Mouse (Mus musculus): ENCODE data around the gene Cadm2.

The Cadm2 gene

DNA sequence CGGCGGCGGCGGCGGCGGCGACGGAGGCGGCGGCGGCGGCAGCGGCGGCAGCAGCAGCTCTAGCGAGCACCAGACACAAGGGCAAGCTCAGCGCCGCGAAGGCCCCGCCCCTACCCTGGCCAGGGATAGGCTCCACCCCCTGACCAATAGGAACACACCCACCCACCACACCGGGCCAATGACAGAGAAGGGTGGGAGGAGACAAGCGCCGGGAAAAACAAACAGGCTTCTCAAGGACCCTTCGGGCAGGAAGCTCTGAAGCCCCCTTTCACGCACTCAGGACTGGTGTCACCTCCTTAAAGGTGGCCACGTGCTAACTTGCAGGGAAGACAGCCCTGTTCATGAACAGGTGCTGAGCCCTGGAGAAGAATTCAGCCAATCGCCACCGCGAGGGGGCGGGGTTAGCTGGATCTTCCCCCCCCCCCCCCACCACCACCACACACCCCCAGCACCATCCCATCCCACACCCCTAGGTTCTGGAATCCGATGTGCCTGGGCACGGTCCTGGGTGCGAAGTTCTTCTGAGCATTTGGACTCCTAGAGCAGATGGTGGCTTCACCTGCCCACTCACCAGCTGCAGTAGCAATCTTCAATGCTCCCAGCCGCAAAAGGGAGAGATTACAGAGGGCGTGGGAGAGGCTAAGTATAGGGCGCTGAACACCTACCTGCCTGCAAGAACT lies at the start of gene Cadm2:
Cadm2 (minus strand) TSS at position 83 of the 680 bp plus-strand sequence.
- DNase-seq (ENCODE audit: low spot score in 2 of 2) = peak; percentile 83 to 86

DNA sequence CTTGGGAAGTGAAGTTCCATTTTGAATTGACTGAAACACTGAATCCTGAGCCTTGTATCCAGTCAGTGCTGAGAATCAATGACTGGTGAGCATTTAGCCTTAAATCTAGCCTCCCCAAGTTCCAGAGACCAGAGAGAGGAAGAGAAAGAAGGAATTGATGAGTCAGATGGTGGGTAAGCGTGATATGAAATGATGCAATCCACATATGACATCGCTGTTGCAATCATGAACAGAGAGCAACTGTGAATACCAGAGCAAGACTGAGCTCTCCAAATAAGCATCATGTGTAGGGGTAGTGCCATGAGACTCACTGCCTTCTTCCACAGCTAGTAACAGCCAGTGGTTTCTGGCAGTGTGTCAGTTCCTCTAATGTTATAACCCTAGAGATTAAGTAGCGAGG lies 26.2 kb upstream of the Cadm2 start:
- DNase-seq (ENCODE audit: low spot score in 2 of 2) = no peak

DNA sequence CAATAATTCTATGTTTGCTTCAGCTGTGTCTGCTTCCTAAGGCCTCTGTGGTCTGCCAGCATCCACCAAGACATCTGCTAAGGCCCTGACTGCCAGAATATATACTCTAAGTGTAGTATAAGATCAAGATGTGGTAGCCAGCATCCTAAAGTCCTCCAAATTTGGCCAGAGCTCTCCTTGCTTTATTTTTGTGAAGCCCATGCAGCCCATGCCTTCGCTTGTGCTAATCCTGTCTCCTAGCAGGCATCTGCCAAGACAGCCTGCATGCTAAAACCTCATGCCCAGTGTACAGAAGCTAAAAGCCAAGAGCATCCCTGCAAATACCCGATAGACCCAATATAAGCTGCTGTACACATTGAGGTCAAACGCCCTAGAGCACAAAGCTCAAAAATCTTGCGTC lies 22.9 kb upstream of the Cadm2 start:
- DNase-seq (ENCODE audit: low spot score in 2 of 2) = no peak

DNA sequence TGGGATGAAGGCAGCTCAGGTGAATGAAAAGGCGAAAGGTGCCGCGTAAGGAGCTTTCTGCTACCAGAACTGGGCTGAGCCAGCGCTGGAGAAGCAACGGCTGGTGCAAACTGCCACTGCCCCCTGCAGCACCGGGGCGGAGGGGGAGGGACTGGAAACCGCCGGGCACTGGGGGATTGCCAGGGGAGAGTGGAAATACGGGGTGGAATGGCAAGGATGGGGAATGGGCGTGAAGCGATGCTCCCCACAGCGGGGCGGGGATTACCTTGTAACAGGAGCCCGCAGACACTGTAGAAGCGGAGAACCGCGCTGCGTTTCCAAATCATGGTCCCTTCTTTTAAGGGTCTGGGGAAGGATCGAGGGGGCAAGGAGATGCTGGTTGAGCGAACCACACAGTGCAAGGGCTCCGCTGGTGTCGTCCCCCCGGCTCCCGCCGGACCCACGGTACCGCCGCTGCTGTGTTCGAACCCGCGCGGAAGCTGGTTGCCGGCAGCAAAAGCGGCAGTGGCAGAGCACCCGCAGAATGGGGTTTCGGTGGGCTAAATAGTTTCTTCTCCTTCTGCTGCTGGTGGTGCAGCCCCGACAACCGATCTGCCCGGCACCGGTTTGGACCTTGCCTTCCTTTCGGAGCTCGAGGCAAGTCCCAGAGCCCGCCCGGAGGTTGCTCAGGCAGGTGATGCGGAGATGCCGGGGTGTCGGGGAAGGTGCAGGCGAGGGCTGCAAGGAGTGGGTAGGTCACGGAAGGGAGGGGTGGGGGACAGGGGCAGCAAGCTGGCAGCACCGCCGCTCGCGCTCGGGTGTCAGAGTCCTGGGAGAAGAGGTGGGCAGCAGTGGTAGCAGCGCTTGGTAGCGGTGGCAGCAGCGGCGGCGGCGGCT lies 564 bp downstream of the Cadm2 start:
- peak in 1 of 2 experiments; percentile 54 for DNase-seq (ENCODE audit: low spot score in 2 of 2)

DNA sequence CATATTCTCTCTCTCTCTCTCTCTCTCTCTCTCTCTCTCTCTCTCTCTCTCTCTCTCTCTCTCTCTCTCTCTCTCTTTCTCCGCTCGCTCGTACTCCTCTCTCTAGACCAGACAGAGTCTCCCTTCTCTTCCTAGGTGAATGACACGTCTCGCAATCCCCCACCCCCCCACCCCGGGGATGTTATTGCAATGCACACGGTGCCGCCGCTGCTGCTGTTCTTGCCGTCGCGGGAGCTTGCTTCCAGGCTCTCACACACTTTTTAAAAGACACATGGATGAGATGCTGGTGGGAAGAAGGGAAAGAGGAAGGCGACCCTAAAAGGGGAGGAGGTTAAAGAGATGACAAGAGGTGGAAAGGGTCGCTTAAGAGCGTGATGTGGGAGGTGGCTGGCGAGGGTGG lies 1.3 kb downstream of the Cadm2 start:
- DNase-seq (ENCODE audit: low spot score in 2 of 2) = no peak

DNA sequence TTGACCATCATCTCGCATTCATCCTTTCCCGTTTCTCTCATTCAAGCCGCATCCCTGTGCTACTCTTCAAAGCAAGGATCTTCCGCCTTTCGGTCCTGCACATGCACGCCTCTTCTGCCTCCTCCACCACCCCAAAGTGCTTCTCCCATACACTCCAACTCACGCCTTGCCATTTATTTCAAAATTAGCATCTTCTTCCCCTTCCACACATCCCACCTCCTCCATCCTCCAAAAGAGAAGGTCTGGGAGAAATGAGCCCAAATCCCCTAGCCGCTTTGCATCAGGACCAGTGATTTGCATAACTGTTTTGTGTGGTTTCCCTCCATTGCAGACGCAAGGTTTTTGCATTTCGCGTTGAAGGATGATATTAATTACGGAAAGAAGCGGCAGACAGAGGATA lies 1.9 kb downstream of the Cadm2 start:
- no peak for DNase-seq (ENCODE audit: low spot score in 2 of 2)

DNA sequence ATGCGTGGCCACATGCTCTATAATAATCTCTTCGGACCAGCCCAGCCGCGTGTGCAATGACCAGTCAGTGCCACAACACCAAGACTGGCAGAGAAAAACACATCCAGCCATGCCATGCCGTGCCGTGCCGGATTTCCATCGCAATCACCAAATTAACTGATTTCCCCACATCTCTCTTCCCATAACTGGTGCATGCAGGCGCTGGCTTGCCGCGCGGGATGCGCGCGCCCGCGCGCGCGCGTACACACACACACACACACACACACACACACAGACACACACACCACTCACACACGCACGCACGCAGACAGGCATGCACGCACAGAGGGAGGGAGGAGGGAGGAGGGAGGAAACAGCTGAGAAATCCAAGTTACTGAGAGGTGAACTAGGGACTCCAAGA lies 2.9 kb downstream of the Cadm2 start:
- no peak for DNase-seq (ENCODE audit: low spot score in 2 of 2)

DNA sequence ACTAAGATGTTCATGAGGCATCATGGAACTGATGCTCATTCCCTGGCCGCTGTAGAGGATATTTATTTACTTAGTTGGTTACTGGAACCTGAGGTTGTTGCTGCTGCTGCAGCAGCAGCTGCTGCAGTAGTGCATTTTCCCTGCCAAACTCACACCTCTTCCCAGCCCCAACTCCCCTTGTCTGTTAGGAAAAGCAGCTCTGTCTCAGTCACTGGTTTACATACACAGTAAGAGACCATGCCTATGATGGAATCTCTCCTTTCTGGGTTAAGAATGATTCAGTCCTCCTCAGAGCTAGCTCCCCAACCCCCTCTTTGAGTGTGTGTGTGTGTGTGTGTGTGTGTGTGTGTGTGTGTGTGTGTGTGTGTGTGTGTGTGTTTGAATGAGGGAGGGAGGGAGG lies 3.5 kb downstream of the Cadm2 start:
- DNase-seq (ENCODE audit: low spot score in 2 of 2) = no peak

DNA sequence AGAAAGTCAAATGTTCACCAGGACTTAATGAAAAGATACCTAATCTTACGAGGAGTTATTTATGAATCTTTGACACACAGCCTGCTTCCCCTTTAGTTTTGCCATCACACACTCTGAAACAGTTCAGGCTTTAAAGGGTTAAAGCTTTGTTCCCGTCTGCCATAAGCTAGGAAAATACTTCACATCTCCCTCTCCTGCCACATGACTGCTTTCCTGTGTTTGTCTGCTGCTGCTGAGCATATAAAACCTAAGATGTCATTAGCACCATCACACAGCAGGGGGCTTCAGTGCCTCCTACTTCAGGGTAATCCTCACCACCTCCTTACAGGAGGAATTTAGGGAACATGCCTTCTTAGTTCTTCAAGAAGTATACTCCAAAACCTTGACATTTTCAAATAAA lies 6.8 kb downstream of the Cadm2 start:
- no peak for DNase-seq (ENCODE audit: low spot score in 2 of 2)

DNA sequence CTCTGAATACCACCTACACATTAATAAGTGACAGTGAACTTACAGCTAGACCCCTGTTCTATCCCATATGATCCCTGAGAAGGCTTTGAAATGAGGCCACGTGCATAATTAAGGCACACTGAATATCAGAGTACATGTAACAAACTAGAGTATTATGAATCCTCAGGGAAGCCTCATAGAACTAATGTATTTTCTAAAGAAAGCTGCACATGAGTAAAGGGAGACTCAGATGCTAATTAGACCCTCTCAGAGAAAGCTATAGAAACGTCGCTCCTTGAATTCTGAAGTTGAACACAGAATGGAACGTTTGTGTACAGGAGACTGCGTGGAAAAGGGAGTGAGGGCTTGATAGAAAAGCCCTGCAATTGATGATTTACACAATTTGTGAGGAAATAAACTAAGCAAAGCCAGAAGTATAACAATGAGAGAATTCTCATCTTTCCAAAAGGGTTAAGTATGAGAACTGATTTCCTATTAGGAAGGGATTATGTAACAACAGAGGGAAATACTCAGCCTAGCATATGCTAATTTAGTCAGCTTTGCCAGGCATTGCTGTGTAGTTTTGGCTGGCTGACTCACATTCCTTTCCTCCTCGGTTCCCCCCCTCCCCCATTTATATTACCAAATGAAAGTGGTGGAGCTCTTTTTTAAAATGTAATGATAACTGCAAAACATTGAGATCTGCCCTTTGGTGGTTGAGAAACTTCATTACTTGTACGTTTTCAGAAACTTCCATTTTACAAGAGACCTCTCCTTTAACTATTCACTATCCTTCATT lies 9.6 kb downstream of the Cadm2 start:
- DNase-seq (ENCODE audit: low spot score in 2 of 2) = no peak

DNA sequence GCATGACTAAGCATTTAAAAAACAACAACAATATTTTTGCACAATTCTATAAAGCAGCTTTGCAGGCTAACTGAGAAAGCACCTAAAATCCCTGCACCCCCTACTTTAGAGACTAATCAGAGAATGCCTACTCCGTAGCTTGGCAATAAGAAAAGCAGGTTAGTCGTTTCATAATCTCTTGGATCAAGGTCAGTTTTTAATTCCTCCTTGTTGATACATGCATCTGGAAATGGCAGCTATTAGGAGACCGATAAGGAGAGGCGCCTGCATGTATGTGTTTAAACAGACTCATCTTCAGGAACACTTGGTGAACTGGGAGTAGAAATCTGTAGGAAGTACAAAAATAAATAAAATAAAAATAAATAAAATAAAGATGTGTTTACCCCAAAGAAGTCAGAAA lies 11.6 kb downstream of the Cadm2 start:
- DNase-seq (ENCODE audit: low spot score in 2 of 2) = no peak

DNA sequence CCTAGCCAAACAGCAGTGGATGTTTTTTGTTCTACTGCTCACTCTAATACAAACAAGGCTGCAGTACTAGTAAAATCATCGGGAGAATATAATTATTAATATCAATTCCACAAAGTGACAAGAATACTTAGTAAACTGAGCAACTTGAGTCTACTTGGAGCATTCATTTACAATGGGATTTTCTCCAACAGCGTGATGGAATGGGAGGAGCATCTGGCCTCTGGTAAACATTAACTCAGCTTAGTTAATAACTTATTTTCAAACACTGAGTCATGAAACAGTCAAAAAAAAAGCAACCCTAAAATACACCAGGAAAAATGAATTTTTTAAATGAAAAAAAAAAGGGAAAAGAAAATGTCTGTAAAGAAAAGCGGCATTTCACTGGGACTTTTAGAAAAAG lies 12.2 kb downstream of the Cadm2 start:
- DNase-seq (ENCODE audit: low spot score in 2 of 2) = no peak

DNA sequence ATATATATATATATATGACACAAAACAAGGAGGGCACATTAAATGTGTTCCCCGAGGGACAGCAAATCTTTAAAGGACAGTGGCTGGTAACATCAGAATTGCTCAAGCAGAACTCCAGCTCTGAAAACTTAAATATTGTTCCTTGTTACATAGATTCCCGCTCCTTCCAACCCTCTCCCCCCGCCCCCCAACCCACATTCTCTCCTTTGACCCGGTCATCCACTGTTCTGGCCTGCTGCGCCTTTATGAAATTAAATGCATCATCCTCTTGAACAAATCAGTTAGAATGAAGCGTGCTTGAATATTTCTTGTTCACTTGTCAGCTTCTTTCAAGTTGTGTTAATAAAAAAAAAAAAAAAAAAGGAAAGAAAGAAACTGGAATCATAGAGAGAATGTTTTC lies 15.0 kb downstream of the Cadm2 start:
- DNase-seq (ENCODE audit: low spot score in 2 of 2) = no peak

DNA sequence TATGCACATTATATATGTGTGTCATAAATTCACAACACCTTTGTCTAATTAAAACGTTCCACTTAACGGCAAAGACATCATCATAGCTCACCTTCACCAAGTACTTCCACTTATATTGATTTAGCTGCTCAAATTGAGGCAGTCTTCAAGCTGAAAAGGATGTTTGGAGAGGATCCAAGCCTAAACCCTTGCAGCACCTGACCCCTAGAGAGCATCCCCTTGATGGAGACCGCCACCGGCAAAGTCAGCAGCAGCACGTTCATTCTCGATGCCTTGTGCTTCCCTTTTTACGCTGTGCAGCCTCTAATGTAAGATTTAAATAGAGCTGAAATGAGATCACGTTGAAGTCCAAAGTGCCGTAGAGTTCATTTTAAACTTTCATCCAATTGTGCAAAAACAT lies 20.7 kb downstream of the Cadm2 start:
- DNase-seq (ENCODE audit: low spot score in 2 of 2) = no peak

DNA sequence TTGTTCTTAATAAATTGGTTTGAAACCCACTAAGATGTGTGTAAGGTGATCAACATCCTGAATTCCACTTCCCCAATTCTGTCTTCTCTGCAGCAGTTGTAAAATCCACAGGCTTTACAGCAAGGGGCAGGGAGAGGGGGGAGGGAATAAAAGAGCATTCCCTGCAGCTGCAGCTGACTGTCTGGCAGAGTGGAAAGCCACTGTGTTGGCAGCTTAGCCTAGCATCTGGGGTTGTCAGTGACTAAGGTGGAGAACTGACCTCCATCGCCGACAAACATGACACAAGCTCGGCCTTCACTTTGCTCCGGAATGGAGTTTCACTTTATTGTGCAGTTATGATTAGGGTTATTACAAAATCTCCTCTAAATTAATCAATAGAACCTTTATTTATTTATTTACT lies 21.9 kb downstream of the Cadm2 start:
- no peak for DNase-seq (ENCODE audit: low spot score in 2 of 2)

DNA sequence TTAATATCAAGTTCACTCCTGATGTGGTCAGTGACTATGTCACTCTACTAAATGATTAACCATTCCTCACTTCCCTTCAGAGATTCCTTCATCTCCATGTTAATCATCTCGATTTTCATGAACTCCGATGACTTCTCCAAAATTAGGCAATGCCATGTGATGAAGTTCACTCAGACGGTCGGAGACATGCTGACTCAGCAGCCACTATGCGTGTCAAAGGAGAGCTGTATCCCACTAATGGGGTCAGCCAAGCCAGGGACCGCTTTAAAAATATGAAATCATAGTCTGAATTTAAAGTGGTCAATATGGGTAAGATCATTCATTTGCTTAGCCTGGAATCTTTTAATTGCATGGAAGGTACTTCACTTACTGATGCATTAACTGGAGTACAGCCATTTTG lies 29.7 kb downstream of the Cadm2 start:
- DNase-seq (ENCODE audit: low spot score in 2 of 2) = no peak

DNA sequence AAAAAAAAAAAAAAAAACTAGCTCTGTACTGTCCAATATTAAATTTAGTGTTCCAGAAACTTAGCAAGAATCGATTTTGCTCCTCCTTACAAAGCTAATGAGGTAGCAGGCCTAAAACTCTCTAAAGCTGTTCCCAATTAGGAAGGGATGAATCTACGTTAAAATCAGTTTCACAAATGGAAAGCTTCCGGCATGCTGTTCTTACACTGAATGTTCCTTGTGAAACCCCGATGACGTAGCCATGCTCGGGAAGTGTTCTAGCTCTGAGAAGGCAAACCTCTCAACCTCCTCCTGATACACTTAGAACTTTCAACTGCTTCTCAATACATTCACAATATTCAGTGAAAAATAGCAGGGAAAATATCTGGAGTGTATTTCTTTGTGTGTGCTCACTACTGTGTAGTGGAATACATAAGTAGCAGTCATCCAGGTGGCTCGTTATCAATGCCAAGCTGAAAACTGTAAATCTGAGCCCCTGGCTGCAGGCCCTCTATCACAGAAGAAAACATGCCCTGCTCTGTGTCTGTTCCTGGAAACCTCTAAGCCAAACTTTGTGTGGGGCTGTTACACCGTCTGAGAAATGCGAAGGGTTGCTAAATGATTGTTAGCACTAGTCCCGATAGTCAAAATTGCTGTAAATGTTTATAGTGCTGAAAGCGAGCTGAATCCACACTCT lies 41.7 kb downstream of the Cadm2 start:
- DNase-seq (ENCODE audit: low spot score in 2 of 2) = no peak

DNA sequence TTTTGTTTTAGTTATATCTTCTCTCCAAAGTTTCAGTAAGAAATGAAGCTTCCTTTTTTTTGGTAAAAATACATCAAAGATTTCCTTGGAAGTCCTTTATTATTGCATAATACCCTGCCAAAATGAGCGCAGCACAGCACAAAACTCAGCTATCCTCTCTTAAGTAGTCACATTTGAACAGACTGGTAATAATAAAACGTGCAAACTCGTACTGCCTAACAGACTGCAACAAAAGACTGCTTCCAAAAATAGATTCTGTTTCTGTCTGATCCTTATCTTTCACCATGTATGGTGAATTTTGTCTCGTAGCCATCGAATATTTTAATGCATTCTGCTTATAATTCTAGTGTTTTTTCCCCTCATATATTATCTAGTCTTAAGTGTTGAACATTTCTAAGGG lies 45.2 kb downstream of the Cadm2 start:
- no peak for DNase-seq (ENCODE audit: low spot score in 2 of 2)

DNA sequence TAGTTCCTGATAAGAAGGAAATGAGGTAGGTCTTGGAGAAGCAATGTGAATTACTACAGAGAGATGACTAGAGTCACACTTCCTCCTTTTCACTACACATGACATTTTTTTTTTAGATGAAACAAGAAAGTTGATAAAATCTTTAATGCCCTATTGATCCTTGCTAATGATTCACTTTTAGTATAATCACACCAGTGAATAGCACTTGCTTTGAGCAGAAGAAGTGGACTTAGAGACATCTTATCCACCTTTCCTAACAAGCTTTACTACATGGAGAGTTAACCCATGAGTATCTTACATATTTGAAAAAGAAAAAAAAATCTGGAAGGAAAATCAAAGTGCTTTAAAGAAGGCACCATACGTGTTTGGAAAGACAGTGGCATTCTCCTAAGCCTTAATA lies 93.7 kb downstream of the Cadm2 start:
- no peak for DNase-seq (ENCODE audit: low spot score in 2 of 2)

DNA sequence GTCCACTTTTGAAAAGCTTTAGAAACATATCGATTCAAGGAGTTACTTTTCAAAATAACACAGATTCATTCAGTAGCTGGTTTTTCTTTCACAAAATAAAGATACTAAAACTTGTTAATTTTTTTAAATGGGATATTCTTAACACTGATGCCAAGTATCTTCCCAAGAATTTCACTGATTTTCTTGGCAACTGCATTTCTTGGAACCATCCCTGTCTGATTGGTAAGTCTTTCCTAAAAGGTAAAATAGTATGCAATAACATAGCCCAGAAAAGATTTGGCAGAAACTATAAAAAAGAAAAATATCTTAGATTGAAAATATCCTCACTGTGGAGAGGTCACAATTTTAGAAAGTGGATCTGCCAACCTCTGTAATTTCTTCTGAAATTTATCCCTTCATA lies 95.8 kb downstream of the Cadm2 start:
- no peak for DNase-seq (ENCODE audit: low spot score in 2 of 2)

DNA sequence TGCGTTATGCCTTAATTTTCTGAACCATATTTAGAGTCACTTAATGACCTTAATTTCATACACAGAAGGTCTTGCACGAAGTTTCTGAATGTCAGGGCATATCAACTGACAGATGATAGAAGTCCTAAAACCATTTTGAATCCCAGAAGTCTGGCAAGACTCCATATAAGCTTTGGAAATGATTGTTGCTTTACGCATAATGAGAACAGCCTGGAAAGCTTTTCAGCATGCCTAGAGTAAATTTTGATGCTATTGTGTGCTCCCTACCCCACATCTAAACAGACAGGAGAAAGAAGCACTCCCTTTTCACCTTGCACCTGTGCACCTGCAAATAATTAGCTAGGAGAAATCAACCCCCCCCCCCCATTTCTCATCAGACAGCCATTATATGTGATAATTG lies 102.4 kb downstream of the Cadm2 start:
- DNase-seq (ENCODE audit: low spot score in 2 of 2) = no peak

DNA sequence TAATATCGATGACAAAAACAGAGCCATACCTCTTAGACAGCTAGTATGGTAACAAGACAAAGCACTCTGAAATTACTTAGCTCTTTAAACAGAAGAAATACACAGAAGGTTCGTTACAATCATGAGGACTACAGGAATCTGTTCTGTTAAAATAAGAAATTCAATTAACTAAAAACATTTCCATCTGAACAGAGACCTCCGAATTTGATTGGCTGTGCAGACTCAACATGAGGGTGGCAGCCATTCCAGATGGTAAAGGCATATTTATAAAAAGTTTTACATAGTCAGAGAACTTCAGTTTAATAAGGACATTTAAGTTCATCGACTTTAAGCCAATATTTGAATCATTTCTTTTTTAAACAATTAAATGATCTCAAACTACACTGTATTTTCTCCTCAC lies 105.2 kb downstream of the Cadm2 start:
- DNase-seq (ENCODE audit: low spot score in 2 of 2) = no peak

Measured in urinary bladder, adult 18-20 months (tissue).